Mouse (Mus musculus): ENCODE results near the gene Ip6k3.

DNA sequence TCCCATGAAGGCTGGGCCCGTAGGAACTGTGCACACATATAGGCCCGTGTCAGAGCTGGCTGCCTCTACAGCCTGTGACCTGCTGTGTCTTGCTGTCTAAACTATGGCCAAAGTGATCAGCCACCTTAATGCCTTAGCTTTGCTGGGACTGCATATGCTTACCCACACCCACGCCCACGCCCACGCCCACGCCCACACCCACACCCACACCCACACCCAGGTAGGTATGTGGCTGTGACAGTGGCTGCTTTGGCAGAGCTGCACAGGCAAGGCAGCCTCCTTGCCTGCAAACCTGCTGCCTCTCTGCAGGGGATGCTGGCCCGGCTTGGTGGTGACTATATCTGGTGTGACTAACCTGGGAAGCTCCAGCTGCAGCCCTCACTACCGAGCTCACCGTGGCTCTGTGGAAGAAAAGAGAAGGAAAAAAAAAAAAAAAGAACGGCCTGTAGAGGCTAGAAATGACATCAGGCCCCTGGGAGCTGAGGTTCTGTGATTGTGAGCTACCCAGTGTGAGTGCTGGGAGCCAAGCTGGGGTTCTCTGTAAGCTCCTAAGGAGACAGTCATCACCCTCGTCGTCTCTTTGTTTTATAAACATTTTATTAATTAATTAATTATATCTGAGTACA is 16.2 kb upstream of the Ip6k3 start:
- TF ChIP-seq CTCF (IDR thresholded peaks at IDR 0.05; ENCODE audit: low read depth, low read length): no peak
- no peak for TF ChIP-seq POLR2A (IDR thresholded peaks at IDR 0.05; ENCODE audit: insufficient read depth, low read length)
